Mouse (Mus musculus) embryonic facial prominence, embryonic 11.5 days (tissue): ENCODE measurements at regions not wholly inside any gene's neighbourhood (a gene's known extent, or its start where the extent isn't known, plus 50 kb on each side); places are given as distances from the start of the nearest gene placed in this dataset.
A peak's percentile ranks its signal among the peaks of the same experiment; 100 is the strongest.

Experiments used
- ATAC-seq: fragments of 200-750 bp; cut with Nextera tagmentation; replicated peaks from 2 replicates; pipeline ENCODE4 v1.8.0; 2017; ENCODE audit warnings: low read depth; ENCODE audit not compliant: insufficient number of reproducible peaks, low FRiP score, low TSS enrichment
- DNase-seq: peaks from one replicate; pipeline ENCODE4 v3.0.0-alpha.2; 2015; ENCODE audit warnings: low spot score
- H3K27ac ChIP-seq: fragments of 300-500 bp; sonication (generic); replicated peaks from 2 replicates; pipeline ENCODE4 v1.5.1; 2014; ENCODE audit warnings: mild to moderate bottlenecking, low read depth, low read length, control low read depth
- H3K27me3 ChIP-seq: fragments of 300-500 bp; sonication (generic); 2 replicates; pipeline ENCODE4 v1.6.1; 2014; ENCODE audit warnings: mild to moderate bottlenecking, low read length, moderate library complexity, mixed read lengths; ENCODE audit not compliant: control insufficient read depth, insufficient read depth
- H3K36me3 ChIP-seq: fragments of 300-500 bp; sonication (generic); replicated peaks from 2 replicates; pipeline ENCODE4 v1.6.1; 2014; ENCODE audit warnings: low read depth, mild to moderate bottlenecking, low read length, moderate library complexity, mixed read lengths; ENCODE audit not compliant: control insufficient read depth, insufficient read depth
- H3K4me1 ChIP-seq: fragments of 300-500 bp; sonication (generic); 2 replicates; pipeline ENCODE4 v1.6.1; 2014; ENCODE audit warnings: low read length, mixed read lengths; ENCODE audit not compliant: control insufficient read depth, insufficient read depth
- H3K4me2 ChIP-seq: fragments of 300-500 bp; sonication (generic); 2 replicates; pipeline ENCODE4 v1.6.1; 2014; ENCODE audit warnings: low read depth, mild to moderate bottlenecking, control low read depth, low read length, moderate library complexity
- H3K4me3 ChIP-seq: fragments of 300-500 bp; sonication (generic); 2 replicates; pipeline ENCODE4 v1.5.1; 2014; ENCODE audit warnings: low read depth, low read length, control low read depth
- H3K9ac ChIP-seq: fragments of 300-500 bp; sonication (generic); replicated peaks from 2 replicates; pipeline ENCODE4 v1.6.1; 2014; ENCODE audit warnings: mild to moderate bottlenecking, control low read depth, low read length
- H3K9me3 ChIP-seq: fragments of 300-500 bp; sonication (generic); replicated peaks from 2 replicates; pipeline ENCODE4 v1.6.1; 2016; ENCODE audit warnings: mild to moderate bottlenecking, low read length, inconsistent platforms, mixed read lengths; ENCODE audit not compliant: control insufficient read depth
- WGBS: fragments of 180-500 bp; shearing (Covaris S2); extraction: QIAGEN DNeasy Blood & Tissue Kit; methylation state at CpG from one replicate; pipeline ENCODE4 v1.1.7; 2014; 5-methylcytosine and 5-hydroxymethylcytosine counted together

DNA sequence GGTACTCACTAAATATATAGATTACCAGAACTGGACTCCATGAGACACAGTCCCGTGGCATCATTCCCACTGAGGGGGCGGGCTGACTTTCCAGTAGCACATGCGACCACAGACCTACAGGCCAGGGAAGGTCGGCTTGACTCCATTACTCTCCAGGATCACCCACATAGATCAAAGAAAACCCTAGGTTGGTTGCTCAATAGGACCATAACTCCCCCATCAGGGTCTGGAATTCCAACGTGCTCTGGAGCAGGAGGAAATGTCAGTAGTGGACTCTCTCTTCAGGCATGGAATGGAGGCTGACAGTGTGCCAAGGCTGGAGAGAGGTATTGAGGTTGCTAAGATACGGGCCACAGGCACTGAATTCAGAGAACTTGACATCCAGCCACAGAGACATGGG lies 482.0 kb upstream of the Tbx3 start:
- DNase-seq (no peak), ATAC-seq (no peak)
- Histone ChIP-seq H3K9ac (no peak overlapping the region), H3K4me2 (no peak overlapping the region), H3K27me3 (no peaks in the 10 kb centered on the region), H3K4me3 (no peak overlapping the region), H3K27ac (no peak overlapping the region), H3K9me3 (no peaks in the 10 kb centered on the region), H3K4me1 (no peaks in the 10 kb centered on the region), H3K36me3 (no peaks in the 10 kb centered on the region)
- 56% methylated on average over 6 of the region's 6 CpGs for WGBS

DNA sequence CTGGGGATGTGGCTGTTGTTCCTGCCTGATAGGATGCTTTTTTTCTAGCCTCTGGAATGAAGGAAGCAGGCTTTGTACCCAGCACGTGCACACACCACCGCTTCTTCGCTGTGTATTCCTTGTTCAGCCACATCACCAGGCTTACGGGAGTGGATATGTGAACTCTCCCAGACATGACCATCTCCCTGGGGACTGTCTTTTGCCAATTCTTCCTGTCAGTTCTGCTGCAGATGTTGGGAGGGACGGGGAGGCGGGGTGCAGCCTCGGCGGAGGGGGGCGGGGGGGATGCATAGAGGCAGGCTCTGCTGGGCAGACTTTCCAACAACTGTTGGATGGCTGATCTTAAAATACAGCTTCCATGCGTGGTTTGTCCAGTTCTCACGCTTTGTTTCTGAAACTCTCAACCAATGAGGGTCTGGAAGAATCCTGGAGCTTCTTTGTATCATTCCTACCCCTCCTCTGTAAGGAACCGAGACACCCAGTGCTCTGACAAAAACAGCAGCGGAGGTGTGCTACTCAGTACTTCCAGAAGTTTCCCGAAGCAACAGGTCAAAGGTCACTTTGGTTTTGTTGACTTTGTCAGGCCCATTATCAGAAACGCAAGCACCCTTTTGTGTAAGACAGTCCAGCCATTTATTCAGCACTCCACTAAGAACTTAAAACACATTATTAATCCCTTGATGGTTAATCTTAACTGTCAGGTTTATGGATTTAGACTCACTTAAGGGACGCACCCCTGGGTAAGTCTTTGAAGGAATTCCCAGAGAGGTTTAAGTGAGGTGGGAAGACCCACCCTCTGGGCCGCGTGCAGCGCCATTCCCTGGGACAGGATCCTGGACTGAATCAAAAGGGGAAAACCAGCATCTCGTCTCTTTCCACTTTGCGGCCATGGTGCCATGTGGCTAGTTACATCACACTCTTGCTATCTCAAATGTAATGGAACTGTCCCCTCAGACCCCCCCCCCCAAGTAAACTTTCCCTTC lies 476.5 kb upstream of the Tbx3 start:
- Histone ChIP-seq H3K27me3 (0 out of 2 replicates have a peak, but pooled peaks cover 2% of the 10 kb centered on the region), H3K36me3 (no peaks in the 10 kb centered on the region), H3K4me3 (no peak overlapping the region), H3K9ac (no peak overlapping the region), H3K27ac (no peak overlapping the region), H3K9me3 (no peaks in the 10 kb centered on the region), H3K4me2 (no peak overlapping the region), H3K4me1 (no peaks in the 10 kb centered on the region)
- peak; percentile 17 for DNase-seq
- WGBS = 50% methylated on average over 21 of the region's 21 CpGs
- ATAC-seq = no peak

DNA sequence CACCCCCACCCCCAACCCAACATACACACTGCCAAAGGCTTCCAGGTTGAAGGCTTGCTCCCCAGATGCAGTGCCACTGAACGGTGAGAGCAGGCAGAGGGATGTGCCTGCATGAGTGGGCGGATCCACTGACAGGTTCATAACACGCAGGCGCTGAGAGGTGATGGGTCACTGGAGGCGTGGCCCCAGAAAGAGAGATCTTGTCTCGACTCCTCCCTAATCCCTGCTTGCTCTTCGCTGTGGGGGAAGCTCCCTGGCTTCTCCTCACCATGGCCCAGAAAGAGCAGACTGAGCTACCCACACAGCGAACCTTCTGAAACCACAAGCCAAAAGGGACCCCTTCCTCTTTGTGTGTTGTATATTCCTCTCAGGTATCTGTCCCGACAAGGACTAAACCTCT lies 470.6 kb upstream of the Tbx3 start:
- H3K9ac ChIP-seq = no peak overlapping the region
- no peak overlapping the region; the same call in 1 of the 2 replicates for H3K27ac ChIP-seq
- H3K4me2 ChIP-seq = no peak overlapping the region
- H3K9me3 ChIP-seq = no peaks in the 10 kb centered on the region
- no peaks in the 10 kb centered on the region for H3K4me1 ChIP-seq
- peak; percentile 12 for DNase-seq
- H3K36me3 ChIP-seq = no peaks in the 10 kb centered on the region
- 44% methylated on average over 9 of the region's 9 CpGs for WGBS
- no peak overlapping the region for H3K4me3 ChIP-seq
- 0 out of 2 replicates have a peak, but pooled peaks cover 2% of the 10 kb centered on the region for H3K27me3 ChIP-seq
- no peak for ATAC-seq

DNA sequence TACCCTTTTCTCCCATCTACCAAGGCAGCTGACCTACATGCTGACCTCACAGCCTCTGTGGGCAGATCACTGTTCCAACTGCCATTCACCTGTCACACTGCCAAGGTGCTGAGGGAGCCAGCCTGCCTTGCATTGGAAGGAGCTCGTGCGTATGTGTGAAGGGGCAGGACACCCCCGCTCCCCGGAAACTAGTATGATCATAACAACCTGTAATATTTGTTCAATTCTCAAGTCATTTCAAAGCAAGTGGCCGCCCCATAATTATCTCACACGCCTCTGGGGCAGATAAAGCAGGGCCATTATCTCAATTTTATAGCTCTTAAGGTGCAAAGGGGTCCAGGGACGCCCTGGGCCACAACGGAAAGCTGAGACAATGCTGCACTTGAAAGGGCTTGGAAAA lies 469.2 kb upstream of the Tbx3 start:
- no peak overlapping the region for H3K4me2 ChIP-seq
- H3K4me3 ChIP-seq = no peak overlapping the region
- no peak overlapping the region for H3K9ac ChIP-seq
- H3K27ac ChIP-seq = no peak overlapping the region
- H3K9me3 ChIP-seq = no peaks in the 10 kb centered on the region
- no peaks in the 10 kb centered on the region for H3K4me1 ChIP-seq
- WGBS = 64% methylated on average over 8 of the region's 8 CpGs
- H3K27me3 ChIP-seq = no peaks in the 10 kb centered on the region
- ATAC-seq (no peak), DNase-seq (no peak)
- H3K36me3 ChIP-seq = no peaks in the 10 kb centered on the region

DNA sequence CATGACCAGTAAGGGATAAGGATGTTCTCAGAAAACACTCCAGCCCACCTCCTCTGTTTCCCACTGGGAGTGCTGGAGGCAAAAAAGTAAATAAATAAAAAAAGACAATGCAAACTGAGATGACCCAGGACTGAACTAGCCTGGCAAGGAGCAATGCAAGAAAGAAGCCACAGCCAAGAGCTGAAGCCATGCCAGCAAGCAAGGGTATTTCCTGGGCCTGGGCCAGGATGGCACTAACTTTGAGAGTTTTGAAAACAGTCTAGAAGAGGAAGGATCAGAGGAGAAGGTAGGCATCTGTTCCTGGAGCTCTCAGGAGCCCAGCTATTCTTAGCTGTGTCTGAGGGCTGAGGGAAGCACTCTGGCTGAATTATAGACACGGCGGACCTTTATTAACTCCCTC lies 465.7 kb upstream of the Tbx3 start:
- Histone ChIP-seq H3K27me3 (no peaks in the 10 kb centered on the region), H3K36me3 (no peaks in the 10 kb centered on the region), H3K9me3 (no peaks in the 10 kb centered on the region), H3K4me3 (no peak overlapping the region), H3K4me1 (no peaks in the 10 kb centered on the region), H3K9ac (no peak overlapping the region), H3K4me2 (no peak overlapping the region), H3K27ac (no peak overlapping the region)
- WGBS = 68% methylated on average over 2 of the region's 2 CpGs
- no peak for ATAC-seq
- no peak for DNase-seq

DNA sequence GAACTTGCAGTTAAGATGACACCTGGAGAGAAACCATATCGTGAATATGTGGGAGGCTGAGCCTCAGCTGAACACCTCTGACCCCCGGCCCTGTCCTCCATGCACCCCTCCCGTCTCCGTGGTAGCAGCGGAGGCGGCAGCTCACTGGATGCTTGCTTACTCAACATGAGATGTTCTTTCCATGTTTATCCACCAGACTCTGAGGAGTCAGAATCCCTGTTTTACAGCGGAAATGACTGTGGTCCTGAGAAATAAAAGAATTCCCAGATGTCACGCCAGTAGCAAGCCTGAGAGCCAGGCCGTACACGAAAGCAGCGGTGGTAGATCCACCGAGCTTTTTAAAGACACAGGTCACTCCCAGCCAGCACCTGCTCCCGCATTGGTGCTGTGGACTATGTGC lies 462.4 kb upstream of the Tbx3 start:
- H3K9me3 ChIP-seq = no peaks in the 10 kb centered on the region
- no peaks in the 10 kb centered on the region for H3K27me3 ChIP-seq
- H3K9ac ChIP-seq = no peak overlapping the region
- no peak overlapping the region for H3K4me2 ChIP-seq
- no peak for ATAC-seq
- no peak overlapping the region for H3K27ac ChIP-seq
- no peaks in the 10 kb centered on the region for H3K4me1 ChIP-seq
- H3K4me3 ChIP-seq = no peak overlapping the region
- DNase-seq = no peak
- 72% methylated on average over 13 of the region's 13 CpGs for WGBS
- H3K36me3 ChIP-seq = no peaks in the 10 kb centered on the region

DNA sequence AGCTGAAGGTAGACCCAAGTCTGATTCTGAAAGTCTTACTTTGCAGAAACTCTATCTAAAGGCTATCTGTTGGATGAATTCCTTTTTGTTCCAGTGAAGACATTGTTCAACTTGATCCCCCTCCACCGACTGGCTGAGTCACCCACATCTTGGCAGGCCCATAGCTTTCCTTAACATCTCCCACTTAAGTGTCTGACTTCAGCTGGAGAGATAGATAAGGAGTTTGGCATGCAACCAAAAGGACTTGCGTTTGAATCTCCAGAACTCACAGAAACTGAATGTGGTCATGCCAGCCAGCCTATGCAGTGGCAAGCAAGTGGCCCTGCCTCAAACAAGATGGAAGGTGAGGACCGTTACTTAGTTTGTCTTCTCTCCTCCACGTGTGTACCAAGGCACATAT lies 457.3 kb upstream of the Tbx3 start:
- Histone ChIP-seq H3K4me3 (no peak overlapping the region), H3K27ac (no peak overlapping the region), H3K36me3 (no peaks in the 10 kb centered on the region), H3K4me1 (no peaks in the 10 kb centered on the region), H3K9ac (no peak overlapping the region), H3K27me3 (no peaks in the 10 kb centered on the region), H3K4me2 (no peak overlapping the region), H3K9me3 (no peaks in the 10 kb centered on the region)
- no peak for ATAC-seq
- no peak for DNase-seq
- WGBS = 77% methylated on average over 4 of the region's 4 CpGs

DNA sequence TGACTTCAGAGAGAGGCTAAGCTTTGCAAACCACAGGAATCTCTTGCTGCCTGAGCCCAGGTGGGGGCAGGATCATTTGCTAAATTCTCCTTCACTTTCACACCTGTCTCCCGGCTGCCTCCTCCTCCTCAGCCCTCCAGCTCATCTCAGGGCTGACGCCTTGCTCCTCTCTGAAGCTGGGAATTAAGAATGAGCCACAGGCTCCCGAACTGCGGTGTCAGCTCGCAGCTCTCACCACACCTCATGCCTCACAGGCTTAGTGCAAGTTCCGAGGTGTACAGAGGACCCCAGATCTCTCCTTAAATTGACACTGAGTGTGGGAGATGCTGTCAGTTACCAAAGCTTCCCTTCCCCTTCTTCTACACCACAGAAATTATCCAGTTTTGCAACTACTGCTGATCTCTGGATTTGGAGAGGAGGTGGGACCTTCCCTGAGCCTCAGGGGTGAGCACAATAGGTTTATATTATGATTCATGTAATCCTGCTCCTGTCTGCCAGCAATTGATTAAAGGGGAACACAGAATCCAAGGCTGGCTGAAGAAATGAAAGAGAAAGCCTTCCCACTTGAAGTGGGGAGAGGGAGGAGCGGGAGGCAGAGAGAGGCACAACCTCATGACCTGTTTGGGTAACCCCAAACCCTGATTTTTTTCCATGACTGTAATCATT lies 456.6 kb upstream of the Tbx3 start:
- no peak overlapping the region for H3K27ac ChIP-seq
- no peak for ATAC-seq
- H3K4me2 ChIP-seq = no peak overlapping the region
- H3K27me3 ChIP-seq = no peaks in the 10 kb centered on the region
- no peak overlapping the region for H3K4me3 ChIP-seq
- H3K9me3 ChIP-seq = no peaks in the 10 kb centered on the region
- no peak overlapping the region for H3K9ac ChIP-seq
- 63% methylated on average over 7 of the region's 7 CpGs for WGBS
- DNase-seq = no peak
- H3K4me1 ChIP-seq = no peaks in the 10 kb centered on the region
- no peaks in the 10 kb centered on the region for H3K36me3 ChIP-seq
